Mouse (Mus musculus) retina, adult 2 months (tissue): ENCODE results near the gene Dusp28.

Experiments used
- DNase-seq: peaks from one replicate; pipeline ENCODE4 v3.0.0-alpha.2; 2012; ENCODE audit warnings: low read depth, low spot score

The Dusp28 gene

GRCm38 (mm10) chr1:92906779-92907631 is at the start of gene Dusp28:
Gene Dusp28, plus strand, starts transcription at chr1:92906981.
- peak; percentile 77 for DNase-seq

- DNase-seq = no peak
These were observed 45.3 kb upstream of the Dusp28 start for GRCm38 (mm10) chr1:92861503-92861902.

GRCm38 (mm10) chr1:92863268-92863667 is 43.5 kb upstream of the Dusp28 start:
- no peak for DNase-seq

DNA sequence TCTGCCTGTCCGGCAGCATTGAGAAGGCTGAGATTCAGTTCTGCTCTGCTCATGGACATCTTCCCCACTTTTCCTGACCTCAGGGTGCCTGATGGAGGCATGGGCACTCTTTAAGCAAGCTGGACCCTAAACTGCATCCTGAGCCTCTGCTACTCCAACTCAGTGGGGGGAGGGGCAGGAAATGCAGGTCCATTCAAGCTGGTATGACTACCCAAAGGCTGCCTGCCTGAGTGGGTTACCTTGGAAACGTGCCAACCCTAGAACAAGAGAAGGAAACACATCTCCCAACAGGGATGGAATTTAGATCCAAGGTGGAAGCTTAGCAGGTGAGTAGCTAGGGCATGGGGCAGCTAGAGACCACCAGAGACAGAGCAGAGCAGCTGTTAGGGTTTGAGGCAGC is 40.6 kb upstream of the Dusp28 start:
- DNase-seq = no peak

- DNase-seq = no peak
These were observed 36.8 kb upstream of the Dusp28 start for GRCm38 (mm10) chr1:92869985-92870384.

DNA sequence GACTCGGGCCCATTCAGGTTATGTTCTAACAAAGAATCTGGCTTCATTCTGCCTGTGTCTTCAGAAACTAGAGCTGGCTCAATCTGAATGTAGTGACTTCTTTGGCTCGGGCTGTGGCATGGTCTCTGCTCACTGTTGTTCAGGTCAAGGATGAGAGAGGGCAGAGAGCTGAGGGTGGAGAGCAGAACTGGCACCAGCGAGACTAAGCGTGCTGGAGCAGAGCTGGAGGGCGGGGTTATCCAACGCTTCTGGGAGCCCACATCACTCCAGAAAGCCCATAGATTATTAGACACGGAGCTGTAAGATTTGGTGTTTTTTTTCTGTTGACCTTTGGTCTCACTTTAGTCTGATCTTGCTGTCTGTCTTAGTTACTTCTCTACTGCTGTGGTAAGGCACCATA is 34.1 kb upstream of the Dusp28 start:
- no peak for DNase-seq

DNA sequence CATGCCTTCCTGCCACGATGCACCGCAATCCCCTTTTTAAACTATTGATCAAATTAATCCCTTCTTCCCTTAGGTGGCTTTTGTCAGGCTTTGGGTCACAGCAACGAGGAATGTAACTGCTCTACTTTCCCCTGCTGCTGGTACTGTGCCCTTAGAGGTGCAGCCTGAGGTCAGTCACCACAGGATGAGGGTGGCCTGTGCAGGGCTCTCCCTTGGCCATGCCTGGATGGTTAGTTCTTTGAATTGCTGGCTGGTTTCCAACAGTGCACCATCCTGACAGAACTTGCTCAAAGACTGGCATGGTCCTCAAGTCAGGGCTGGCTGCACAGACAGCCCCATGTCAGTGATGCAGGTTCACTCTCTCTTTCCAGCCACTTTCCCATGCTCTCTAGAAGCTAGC is 32.8 kb upstream of the Dusp28 start:
- DNase-seq = no peak

GRCm38 (mm10) chr1:92875360-92876111 is 31.2 kb upstream of the Dusp28 start:
- DNase-seq = no peak

DNA sequence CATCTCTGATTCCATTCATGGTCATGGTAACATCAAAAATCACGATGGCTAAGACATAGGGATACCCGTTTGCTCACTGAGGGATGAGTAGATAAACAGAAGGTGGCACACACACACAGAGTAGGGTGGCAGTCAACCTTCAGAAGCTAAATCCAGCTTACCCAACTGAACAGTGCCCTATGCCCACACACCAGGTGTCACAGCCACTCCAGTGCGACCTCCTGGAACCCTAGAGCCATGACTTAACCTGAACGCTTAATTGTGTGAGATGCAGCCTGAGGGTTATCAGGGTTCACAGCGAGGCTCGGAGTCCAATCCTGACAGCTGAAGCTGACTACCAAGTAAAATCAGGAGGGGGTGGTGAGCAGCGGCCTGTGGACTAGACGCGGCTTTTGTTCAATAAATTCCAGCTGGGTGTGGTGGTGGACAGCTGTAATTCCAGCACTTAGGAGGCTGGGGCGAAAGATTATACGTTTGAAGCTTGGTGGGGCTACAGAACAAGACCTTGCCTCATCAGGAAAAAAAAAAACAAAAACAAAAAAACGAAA is 29.3 kb upstream of the Dusp28 start:
- no peak for DNase-seq

DNA sequence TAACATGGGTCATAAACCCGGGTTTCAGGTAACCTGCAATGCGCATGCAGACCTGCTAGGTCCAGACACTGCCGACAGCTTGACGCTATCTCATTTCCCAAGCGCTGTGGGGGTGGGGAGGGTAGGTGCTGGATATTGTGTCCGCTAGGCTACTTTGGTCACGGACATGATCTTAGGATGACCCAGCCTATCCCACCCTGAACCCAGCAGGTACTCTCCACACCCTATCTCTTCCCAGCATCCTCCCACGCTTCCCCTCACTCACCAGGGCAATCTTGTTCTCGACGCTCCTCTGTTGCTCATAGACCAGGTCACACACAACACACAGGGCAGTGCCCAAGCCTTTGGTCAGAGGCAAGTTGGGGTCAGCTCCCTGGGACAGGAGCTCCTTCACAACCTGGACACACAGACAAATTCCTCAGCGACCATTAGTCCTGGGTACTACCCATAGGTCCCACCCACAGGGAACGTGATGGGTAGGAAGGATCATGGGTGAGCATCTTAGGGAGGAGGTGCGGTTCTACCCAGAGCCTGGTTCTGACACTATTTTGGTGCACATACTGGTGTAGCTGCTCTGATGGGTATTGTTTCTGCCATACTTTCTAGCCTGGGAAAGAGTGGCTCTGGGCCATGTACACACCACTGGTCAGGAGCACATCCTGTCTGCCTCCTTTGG is 28.6 kb upstream of the Dusp28 start:
- no peak for DNase-seq

- no peak for DNase-seq
These were observed 27.5 kb upstream of the Dusp28 start for GRCm38 (mm10) chr1:92879266-92879665.

DNA sequence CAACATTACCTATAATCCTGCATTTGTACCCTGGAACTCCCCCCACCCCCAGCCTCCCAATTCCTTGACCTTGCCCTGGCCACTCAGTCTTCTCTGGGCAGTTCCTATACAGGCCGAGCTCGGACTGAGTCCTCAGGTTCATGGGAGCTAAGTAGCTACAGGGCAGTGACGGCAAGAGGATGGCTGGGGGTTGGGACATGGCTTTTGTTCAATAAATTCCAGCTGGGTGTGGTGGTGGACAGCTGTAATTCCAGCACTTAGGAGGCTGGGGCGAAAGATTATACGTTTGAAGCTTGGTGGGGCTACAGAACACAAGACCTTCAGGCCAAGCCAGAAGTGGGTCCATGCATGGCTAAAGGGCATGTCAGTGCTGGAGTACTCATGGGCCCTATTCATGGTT is 26.7 kb upstream of the Dusp28 start:
- no peak for DNase-seq

GRCm38 (mm10) chr1:92881982-92882381 is 24.8 kb upstream of the Dusp28 start:
- DNase-seq = no peak

DNA sequence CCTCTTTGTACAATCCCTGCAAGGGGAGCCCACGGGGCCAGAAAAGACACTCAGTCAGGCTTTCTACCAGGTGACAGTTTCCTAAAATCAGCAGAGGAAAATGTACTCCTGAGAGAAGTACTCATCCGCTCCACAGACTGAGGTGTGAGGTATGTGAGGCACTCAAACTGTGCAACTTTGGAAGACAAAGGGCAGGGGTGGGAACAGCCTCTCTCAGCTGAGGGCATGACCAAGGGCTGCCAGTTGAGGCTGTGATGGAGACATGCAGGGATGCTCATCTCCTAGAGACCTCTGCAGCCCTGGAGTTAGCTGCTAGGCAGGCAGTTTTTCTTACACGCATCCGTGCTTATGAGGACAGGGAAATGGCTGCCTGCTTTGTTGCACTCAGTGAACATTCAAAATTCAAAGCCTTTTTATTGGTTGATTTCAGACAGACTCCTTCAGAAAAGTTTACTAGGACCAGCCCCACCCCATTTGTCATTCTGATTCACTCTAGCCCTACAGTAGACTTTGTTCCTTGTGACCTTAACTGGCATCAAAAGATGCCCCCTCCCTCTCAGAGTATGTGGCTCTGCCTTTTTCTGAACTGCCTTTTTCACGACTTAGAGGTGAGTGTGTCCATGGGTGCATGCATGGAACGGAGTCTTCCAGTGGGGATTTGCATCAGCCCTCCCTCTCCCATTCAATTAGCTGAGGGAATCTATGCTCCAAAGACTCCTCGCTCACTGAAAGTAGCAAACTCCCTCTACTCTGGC is 17.7 kb upstream of the Dusp28 start:
- DNase-seq = no peak

- DNase-seq = no peak
These were observed 14.0 kb upstream of the Dusp28 start for GRCm38 (mm10) chr1:92892791-92893190.

DNA sequence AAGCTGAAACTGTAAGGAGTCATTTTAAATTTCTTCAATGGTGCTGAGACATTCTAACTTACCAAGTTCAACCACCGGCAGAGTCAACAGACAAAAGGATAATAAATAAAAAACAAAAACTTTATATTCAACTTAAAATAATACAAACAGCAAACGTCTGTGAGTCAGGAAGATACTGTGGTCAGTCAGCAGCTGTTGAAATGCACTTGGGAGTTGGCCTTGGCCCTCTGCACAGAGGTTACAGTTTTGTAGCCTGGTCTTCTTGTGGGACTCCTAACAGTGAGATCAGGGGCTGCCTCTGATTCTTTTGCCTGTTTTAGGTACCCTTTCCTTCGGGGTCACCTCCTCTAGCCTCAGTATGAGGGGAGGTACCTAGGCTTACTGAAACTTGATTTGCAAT is 12.9 kb upstream of the Dusp28 start:
- DNase-seq = no peak

DNA sequence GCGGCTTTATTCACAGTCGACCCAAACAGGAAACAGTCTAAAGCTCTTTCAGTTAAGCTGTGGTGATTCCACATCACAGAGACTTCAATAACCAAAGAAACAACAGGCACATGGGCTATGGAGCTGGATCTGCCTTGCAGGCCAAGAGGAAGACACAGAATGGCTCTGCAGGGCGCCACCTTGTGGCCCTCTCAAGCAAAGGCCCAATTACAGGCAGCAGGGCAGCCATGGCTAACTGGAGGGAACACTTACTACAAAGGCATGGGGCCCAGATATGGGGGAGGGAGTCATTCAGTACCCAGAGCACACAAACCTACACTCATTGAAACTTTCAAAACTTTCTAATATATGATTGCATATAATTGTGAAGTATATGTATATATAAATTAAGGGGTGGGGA is 11.7 kb upstream of the Dusp28 start:
- peak; percentile 56 for DNase-seq

GRCm38 (mm10) chr1:92902786-92903185 is 4.0 kb upstream of the Dusp28 start, which contains the start of gene Ankmy1:
Gene Ankmy1, minus strand, starts transcription at chr1:92902906.
- peak; percentile 33 for DNase-seq

DNA sequence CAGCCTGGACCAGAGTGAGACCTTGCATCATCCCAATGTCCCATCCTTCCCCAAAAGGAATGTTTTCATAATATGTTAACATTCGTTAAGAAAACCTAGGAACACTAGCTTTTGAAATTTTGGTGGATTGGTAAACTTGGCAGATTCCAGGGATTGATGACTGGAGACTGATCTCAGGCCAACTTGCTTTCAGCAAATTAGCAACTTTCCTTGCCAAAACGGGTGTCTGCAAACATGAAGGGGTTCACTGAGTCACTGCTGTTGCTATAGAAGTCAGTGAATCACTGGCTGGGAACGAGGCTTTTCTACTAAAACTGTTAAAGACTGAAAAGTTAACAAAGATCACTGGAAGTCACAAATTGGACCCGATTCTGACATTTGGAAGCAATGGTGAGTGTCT is 3.2 kb upstream of the Dusp28 start:
- no peak for DNase-seq

GRCm38 (mm10) chr1:92905703-92906310 is 974 bp upstream of the Dusp28 start:
- no peak for DNase-seq
